Mouse (Mus musculus) naive thymus-derived CD4-positive, alpha-beta T cell, adult 2 months (primary cell): ENCODE measurements at regions not wholly inside any gene's neighbourhood (a gene's known extent, or its start where the extent isn't known, plus 50 kb on each side); places are given as distances from the start of the nearest gene placed in this dataset.
"Not testable (repeated sequence)": the region's sequence is repeated elsewhere in the genome, so short reads cannot be mapped to it uniquely, and the experiment has no call there.

ENCODE experiments used
- DNase-seq: peaks from one replicate; pipeline ENCODE4 v3.0.0-alpha.2; 2011; ENCODE audit warnings: low read depth

DNA sequence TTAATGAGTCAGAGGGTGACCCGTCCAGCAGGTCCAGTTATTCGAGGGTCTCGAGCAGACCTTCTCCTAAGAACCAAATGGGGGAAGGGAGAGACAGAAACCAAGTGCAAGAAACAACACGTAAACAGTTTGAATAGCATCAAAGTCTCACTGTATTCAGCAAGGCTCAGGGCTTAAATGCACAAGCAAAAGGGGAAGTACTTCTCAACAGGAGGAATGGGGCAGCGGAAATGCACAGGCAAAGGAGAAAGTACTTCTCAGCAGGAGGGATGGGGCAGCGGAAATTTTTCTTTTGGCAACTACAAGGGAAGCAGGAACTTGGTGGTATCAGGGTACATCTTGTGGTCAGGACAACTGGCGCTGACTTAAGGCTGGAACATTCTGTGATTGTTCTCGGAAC lies 330.6 kb downstream of the 9430069I07Rik start:
- not testable (repeated sequence) for DNase-seq

DNA sequence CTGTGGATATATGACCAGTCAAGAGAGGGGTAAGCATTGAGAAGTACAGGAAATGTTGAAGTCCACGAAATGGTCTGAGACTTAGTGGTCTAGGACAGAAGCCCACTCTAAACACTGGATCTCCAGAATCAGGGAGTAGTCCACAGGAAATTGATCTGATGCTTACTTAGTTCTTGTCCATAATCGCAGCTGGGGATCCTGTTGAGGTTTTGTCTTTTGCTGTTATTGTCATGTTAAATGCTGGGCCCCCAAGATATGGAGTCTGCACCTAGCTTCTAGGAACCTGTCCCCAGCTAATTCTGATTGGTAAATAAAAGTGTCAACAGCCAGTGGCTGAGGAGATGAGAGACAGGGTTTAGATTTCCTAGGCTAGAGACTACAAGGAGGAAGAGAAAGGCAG lies 332.3 kb downstream of the 9430069I07Rik start:
- DNase-seq = no peak

- peak; percentile 60 for DNase-seq
Observed at GRCm38 (mm10) chr15:34021857-34022256, 335.8 kb downstream of the 9430069I07Rik start.

DNA sequence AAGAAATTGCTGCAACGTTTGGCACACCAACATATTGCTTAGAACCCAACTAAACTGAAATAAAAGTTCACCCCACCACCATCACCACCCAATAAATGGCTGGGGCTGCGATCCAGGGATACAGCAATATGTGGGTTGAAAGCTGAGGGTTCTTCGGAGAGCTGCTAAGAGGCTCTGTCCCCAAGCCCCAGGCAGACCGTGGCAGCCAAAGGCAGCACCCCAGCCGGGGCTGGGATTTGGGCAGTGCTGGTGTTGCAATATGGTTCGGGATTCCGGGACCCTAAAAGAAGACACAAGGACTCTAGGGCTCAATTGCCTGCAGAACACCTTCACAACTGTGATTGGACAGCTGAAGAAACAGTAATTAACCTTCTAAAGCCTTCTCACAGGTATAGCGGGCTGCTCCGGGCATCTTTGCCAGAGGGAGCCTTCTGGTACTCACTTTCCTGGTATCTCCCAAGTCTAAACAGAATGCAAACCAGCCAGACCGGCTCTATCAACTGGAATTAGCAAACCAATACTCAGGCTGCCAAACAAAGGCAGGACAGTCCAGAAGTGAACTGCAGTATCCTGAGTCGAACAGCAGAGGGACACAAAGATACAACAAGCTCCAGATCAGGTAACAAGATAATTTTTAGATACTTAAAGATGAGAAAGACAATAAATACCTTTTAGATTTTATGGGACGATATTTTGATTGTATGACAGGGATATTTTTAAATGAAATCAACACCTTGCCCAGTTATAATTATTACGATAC lies 341.1 kb downstream of the 9430069I07Rik start:
- peak; percentile 24 for DNase-seq

- no peak for DNase-seq
Observed at GRCm38 (mm10) chr15:34008591-34008990, 349.1 kb downstream of the 9430069I07Rik start.

DNA sequence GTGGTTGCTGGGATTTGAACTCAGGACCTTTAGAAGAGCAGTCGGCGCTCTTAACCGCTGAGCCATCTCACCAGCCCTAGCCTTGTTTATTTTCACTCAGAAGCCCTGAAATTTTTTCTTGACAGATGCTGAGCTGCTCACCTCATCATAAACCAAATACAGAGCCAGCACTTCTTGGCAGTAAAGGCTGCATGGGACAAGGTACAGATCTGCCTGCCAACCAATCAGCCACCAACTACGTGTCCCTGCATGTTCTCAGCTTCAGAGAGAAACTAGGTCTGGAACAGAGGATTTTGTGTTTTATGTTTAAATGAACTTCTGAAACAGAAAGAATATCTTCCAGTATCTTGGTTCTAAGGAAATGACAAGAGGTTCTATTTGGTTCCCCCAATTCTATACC lies 365.3 kb downstream of the 9430069I07Rik start:
- DNase-seq = no peak

- no peak for DNase-seq
Observed at GRCm38 (mm10) chr15:33975077-33975476, 382.6 kb downstream of the 9430069I07Rik start.

- DNase-seq = no peak
Observed at GRCm38 (mm10) chr15:33973466-33973865, 384.2 kb downstream of the 9430069I07Rik start.

- no peak for DNase-seq
Observed at GRCm38 (mm10) chr15:33969409-33969808, 388.3 kb downstream of the 9430069I07Rik start.

DNA sequence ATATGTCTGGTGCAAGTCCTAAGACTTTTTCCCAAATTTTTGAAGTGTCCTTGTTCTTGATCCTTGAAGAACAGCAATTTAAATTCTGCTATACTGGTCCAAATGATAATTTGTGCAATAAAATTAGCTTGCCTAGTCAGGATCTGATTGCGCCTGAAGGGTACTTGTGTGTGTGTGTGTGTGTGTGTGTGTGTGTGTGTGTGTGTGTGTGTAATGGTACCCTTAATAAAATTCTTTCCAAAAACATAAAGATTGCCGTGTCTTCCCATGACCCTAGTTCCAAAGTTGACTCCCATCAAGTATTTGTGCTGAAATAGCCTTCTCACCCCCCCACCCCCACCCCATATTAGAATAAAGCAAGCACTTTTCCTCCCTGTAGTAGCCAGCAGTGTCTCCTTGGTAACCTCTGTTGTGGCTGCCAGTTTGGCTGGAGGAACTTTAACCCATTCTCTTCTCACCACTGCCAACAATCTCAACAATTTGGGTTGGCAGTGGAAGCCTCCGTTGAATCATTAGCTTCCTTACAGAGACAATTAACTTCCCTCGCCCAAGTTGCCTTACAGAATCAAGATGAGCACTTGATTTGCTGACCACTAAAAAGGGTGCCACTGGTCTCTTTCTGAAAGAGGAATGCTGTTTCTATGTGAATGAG lies 422.5 kb downstream of the 9430069I07Rik start:
- DNase-seq = no peak

DNA sequence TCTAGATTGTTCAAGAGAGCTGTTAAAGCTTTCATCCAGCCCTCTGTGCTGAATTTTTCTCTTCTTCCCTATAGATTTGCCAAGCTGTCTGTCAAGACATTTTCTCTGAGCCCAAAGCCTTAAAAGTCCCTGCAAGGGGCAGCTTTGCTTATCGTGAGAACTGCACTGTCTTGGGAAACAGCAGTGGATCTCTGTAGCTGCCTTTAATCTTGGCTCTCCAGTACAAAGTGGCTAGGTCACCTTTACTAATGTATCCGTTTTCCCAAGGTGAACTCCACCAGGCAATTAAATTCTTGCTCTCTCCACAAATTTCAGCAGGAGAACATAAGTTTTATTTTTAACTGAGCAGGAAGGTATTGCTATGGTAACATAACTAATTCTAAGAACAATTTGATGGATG lies 431.2 kb downstream of the 9430069I07Rik start:
- DNase-seq = no peak

GRCm38 (mm10) chr15:33924094-33924890 lies 433.4 kb downstream of the 9430069I07Rik start:
- no peak for DNase-seq

DNA sequence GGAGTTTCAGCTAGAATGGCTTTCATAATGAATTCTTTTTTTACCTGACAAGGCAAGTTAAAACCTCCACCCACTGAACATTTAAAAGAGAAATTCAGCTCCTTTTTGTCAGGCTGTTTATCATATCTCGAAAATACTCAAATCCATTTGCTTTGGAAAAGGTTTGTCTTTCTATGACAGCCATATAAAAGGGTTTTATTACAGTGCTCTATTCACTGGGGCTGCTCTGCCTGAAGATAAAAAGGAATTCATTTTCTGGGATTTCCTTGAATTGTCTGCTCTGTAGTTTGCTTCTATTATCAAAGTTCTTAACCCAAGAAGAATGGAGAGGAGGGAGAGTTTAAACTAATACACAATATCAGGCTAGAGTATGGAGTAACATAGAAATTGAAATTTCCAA lies 442.8 kb downstream of the 9430069I07Rik start:
- DNase-seq = no peak

DNA sequence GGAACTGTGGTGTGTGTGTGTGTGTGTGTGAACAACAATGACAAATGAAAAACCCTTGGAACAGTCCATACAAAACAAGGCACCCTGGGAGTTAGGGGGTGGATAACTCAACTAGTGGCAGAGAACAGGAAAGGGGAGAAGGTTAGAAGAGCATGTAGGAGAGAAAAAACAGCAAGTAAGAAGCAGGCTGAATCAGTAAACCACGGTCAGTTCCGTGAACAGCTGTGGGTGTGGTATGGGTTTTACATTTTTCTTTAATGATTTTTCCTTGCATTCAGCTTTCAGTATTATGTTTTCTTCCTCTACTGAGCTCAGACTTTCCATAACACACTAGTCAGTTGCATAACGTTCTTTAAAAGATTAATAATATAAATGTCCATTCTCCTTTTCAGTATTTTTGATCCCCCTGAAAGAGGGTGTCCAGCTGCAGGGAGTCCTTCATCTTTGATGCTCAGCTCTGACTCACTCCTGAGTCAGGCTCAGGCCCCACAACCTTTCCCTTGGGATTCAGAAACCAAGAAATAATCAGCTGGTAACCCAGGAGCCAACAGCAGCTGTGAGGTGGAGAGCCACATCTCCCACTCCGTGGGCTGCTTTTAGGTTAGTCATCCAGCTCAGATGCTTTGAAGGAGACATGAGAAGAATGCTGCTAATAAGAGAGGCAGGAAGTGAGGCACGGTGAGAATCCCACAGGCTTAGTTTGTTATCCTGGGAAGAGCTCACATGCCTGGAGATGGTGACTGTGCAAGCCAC lies 450.8 kb downstream of the 9430069I07Rik start:
- DNase-seq = no peak

- DNase-seq = no peak
Observed at GRCm38 (mm10) chr15:33896076-33896475, 461.6 kb downstream of the 9430069I07Rik start.

DNA sequence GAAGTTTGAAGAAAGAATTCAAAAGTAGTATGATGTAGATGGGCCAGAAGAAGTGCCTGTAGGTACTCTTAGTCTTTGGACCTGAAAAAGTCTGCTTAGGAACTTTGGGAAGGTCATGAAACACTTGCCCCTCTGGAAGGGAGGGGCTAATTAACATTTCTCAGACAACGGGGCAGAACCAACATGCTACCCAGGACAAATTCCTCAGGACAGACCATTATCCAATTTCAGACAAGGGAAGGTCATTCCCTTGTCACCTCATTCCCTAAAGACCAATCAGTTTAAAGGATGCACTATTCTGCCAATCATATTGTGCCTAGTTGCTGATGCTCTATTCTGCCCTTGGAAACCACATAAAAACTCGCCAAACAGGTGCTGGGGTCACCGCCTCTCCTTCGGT lies 467.1 kb downstream of the 9430069I07Rik start:
- no peak for DNase-seq

GRCm38 (mm10) chr15:33888865-33889368 lies 468.8 kb downstream of the 9430069I07Rik start:
- no peak for DNase-seq

GRCm38 (mm10) chr15:33862224-33862752 lies 495.4 kb downstream of the 9430069I07Rik start:
- DNase-seq = no peak

GRCm38 (mm10) chr15:33825435-33826088 lies 532.1 kb downstream of the 9430069I07Rik start:
- no peak for DNase-seq

- DNase-seq = no peak
Observed at GRCm38 (mm10) chr15:33824826-33825225, 532.8 kb downstream of the 9430069I07Rik start.

- no peak for DNase-seq
Observed at GRCm38 (mm10) chr15:33780960-33781359, 576.7 kb downstream of the 9430069I07Rik start.
